Mouse (Mus musculus) liver, postnatal 0 days (tissue): ENCODE results near the gene Kcne2. TPM values are rescaled to one million over a fixed set of nuclear protein-coding genes. Genes with fewer than 3 reads are reported as not detected.

ENCODE experiments used
- ATAC-seq: fragments of 200-750 bp; cut with Nextera tagmentation; 2 replicates; pipeline ENCODE4 v1.8.0; 2017; ENCODE audit warnings: mild to moderate bottlenecking, moderate library complexity
- DNase-seq: peaks from one replicate; pipeline ENCODE4 v3.0.0-alpha.2; 2016
- H3K27ac ChIP-seq: fragments of 300-500 bp; sonication (generic); 2 replicates; pipeline ENCODE4 v1.5.1; 2014; ENCODE audit warnings: antibody characterized with exemption, moderate library complexity, mild to moderate bottlenecking, low read depth
- H3K27me3 ChIP-seq: fragments of 300-500 bp; sonication (generic); 2 replicates; pipeline ENCODE4 v1.6.1; 2014; ENCODE audit warnings: low read length, control low read depth, mixed read lengths; ENCODE audit not compliant: insufficient read depth
- H3K36me3 ChIP-seq: fragments of 300-500 bp; sonication (generic); replicated peaks from 2 replicates; pipeline ENCODE4 v1.6.1; 2014; ENCODE audit warnings: mild to moderate bottlenecking, control low read depth, low read length, moderate library complexity, mixed read lengths; ENCODE audit not compliant: insufficient read depth
- H3K4me1 ChIP-seq: fragments of 300-500 bp; sonication (generic); 2 replicates; pipeline ENCODE4 v1.6.1; 2014; ENCODE audit warnings: antibody characterized with exemption, mild to moderate bottlenecking, control low read depth; ENCODE audit not compliant: insufficient read depth
- H3K4me2 ChIP-seq: fragments of 300-500 bp; sonication (generic); 2 replicates; pipeline ENCODE4 v1.6.1; 2014; ENCODE audit warnings: low read depth, mild to moderate bottlenecking, low read length, moderate library complexity, mixed read lengths
- H3K4me3 ChIP-seq: fragments of 300-500 bp; sonication (generic); 2 replicates; pipeline ENCODE4 v1.5.1; 2014; ENCODE audit warnings: low read depth, low read length
- H3K9ac ChIP-seq: fragments of 300-500 bp; sonication (generic); replicated peaks from 2 replicates; pipeline ENCODE4 v1.6.1; 2014; ENCODE audit warnings: mild to moderate bottlenecking, moderate library complexity
- H3K9me3 ChIP-seq: fragments of 300-500 bp; sonication (generic); 2 replicates; pipeline ENCODE4 v1.6.1; 2016; ENCODE audit warnings: mild to moderate bottlenecking, control low read depth, low read length, mixed read lengths
- CTCF ChIP-seq: sonication (generic); IDR thresholded peaks from 2 replicates; pipeline ENCODE4 v1.5.1; 2016; ENCODE audit warnings: antibody characterized with exemption, low read depth
- EP300 ChIP-seq: IDR thresholded peaks from 2 replicates; pipeline ENCODE4 v1.6.1; 2016; ENCODE audit warnings: antibody characterized with exemption, low read depth, mild to moderate bottlenecking
- WGBS: fragments of 180-500 bp; shearing (Covaris S2); extraction: QIAGEN DNeasy Blood & Tissue Kit; methylation state at CpG from one replicate; pipeline ENCODE4 v1.1.7; 2014; ENCODE audit not compliant: insufficient replicate concordance; 5-methylcytosine and 5-hydroxymethylcytosine counted together
- polyA plus RNA-seq: library from polyadenylated mRNA; unstranded; fragments of >200 nt; fragmentation: Nextera tagmentation; extraction: Ambion mirVana; gene quantifications from 2 replicates; pipeline ENCODE4 v1.2.1, GENCODE M21; 2015

Gene Kcne2
- polyA plus RNA-seq, 1 experiment from 2014 or later, result not detected

GRCm38 (mm10) chr16:92290045-92290444 lies 2.1 kb upstream of the Kcne2 start:
- no peaks in the 10 kb centered on the region for H3K4me1 ChIP-seq
- TF ChIP-seq EP300 (no peak), CTCF (no peak)
- H3K4me2 ChIP-seq, result no peak overlapping the region
- ATAC-seq, result no peak
- no peaks in the 10 kb centered on the region for H3K9me3 ChIP-seq
- H3K9ac ChIP-seq, result no peak overlapping the region
- no peak overlapping the region for H3K27ac ChIP-seq
- H3K36me3 ChIP-seq, result no peaks in the 10 kb centered on the region
- 0 out of 2 replicates have a peak, but pooled peaks cover 4% of the 10 kb centered on the region for H3K27me3 ChIP-seq
- no peak for DNase-seq
- H3K4me3 ChIP-seq, result no peak overlapping the region

DNA sequence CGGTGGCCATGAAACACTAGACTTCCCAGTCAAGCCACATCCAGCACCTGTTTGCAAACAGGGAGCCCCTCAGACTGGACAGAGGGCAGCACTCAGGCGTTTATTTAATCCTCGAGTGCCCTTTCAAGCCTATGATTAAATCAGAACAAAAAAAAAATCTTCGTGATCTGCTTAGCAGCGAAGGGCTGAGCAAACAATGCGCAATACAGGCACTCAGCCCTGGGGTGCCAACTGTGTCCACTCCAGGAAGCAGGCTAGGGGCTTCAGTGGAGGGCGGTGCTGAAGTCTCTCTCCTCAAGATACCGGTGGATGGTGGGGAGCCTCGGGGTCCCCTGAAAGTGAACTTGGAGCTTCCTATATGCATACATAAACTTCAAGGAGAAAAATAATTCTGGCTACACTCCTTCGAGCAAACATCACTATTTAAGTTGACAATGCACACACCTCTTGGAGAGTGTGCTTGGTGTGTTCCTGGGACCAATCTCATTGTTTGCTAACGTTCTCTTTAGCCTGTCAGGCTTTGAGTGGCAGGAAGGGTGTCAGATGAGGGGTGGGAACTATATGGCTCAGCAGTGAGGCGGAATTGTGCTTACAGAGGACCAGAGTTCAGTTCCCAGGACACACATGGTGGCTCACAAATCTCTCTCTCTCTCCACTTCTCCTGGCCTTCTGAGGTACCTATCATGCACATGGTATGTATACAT lies 2.2 kb downstream of the Kcne2 start:
- no peaks in the 10 kb centered on the region for H3K36me3 ChIP-seq
- 51% methylated on average over 12 of the region's 12 CpGs for WGBS
- H3K9me3 ChIP-seq, result no peaks in the 10 kb centered on the region
- DNase-seq (no peak), ATAC-seq (no peak)
- TF ChIP-seq CTCF (no peak), EP300 (no peak)
- no peak overlapping the region for H3K4me2 ChIP-seq
- no peak overlapping the region for H3K27ac ChIP-seq
- no peaks in the 10 kb centered on the region for H3K4me1 ChIP-seq
- H3K27me3 ChIP-seq, result 0 out of 2 replicates have a peak, but pooled peaks cover 4% of the 10 kb centered on the region
- no peak overlapping the region for H3K4me3 ChIP-seq
- H3K9ac ChIP-seq, result no peak overlapping the region

- no peak for TF ChIP-seq EP300
- no peak for TF ChIP-seq CTCF
- WGBS, result 55% methylated on average over 2 of the region's 2 CpGs
- Histone ChIP-seq H3K4me1 (no peaks in the 10 kb centered on the region), H3K4me3 (no peak overlapping the region), H3K27me3 (0 out of 2 replicates have a peak, but pooled peaks cover 4% of the 10 kb centered on the region), H3K4me2 (no peak overlapping the region), H3K9ac (no peak overlapping the region), H3K36me3 (no peaks in the 10 kb centered on the region), H3K9me3 (no peaks in the 10 kb centered on the region), H3K27ac (no peak overlapping the region)
- DNase-seq (no peak), ATAC-seq (no peak)
These were observed 3.1 kb downstream of the Kcne2 start for GRCm38 (mm10) chr16:92295328-92295727.

DNA sequence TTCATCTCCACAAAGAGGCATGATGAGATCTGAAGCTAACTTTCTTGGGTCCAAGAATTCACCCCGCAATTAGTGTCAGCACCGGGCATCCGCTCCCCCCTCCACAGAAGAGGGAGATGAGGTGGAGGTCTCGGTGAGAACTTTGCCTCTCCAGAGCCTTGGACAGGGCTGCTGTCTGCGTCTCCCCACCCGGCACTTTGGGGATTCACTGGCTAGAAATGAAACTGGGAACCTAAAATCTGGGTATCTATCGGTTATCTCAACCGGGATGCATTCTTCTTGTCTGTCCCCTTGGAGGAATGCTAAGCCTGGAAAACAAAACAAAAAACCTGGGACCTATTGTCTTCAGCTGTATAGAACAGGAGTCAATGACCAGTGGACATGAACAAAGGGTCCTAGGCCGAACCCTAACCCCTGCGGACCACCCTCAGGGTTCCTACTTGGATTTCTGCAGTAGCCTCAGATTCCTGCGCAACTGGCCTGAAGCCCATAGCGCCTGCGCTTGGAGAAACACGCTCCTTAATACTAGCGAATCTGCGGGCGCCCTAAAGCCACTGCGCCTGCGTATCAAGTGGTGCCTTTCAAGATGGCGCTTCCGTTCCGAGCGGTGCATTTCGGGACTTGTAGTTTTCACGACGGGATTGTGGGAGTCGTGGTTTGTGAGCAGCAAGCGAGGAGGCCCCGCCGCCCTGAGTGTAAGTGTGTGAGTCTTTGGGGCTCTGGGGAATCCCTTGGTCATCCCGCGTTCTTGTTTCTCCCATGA lies 8.6 kb downstream of the Kcne2 start, which contains the start of gene Smim11:
Gene Smim11, plus strand, starts transcription at position 638 of the 763 bp plus-strand sequence.
- Histone ChIP-seq H3K27ac (peak within 1 kb of the TSS; percentile 30; the same call in 1 of the 2 replicates), H3K4me3 (peak within 1 kb of the TSS; percentile 70), H3K4me2 (peak within 1 kb of the TSS; percentile 82), H3K4me1 (peaks cover 17% of the 10 kb centered on the region), H3K9ac (peak within 1 kb of the TSS; percentile 78), H3K27me3 (no peaks in the 10 kb centered on the region), H3K9me3 (no peaks in the 10 kb centered on the region), H3K36me3 (no peaks in the 10 kb centered on the region)
- ATAC-seq, result peak; percentile 94
- DNase-seq, result peak; percentile 95
- 7% methylated on average over 32 of the region's 32 CpGs for WGBS
- TF ChIP-seq CTCF (no peak), EP300 (no peak; the same call in 1 of the 2 replicates)

- peaks cover 17% of the 10 kb centered on the region for H3K4me1 ChIP-seq
- 3% methylated on average over 12 of the region's 12 CpGs for WGBS
- no peaks in the 10 kb centered on the region for H3K9me3 ChIP-seq
- H3K36me3 ChIP-seq, result no peaks in the 10 kb centered on the region; the same call in 1 of the 2 replicates
- no peaks in the 10 kb centered on the region for H3K27me3 ChIP-seq
- DNase-seq (no peak), ATAC-seq (peak; percentile 61)
- no peak for TF ChIP-seq EP300
- no peak for TF ChIP-seq CTCF
- H3K4me2 ChIP-seq, result peak overlapping the region; percentile 82
- peak overlapping the region; percentile 70 for H3K4me3 ChIP-seq
- H3K27ac ChIP-seq, result peak overlapping the region; percentile 30; the same call in 1 of the 2 replicates
- H3K9ac ChIP-seq, result peak overlapping the region; percentile 78
These were observed 9.2 kb downstream of the Kcne2 start for GRCm38 (mm10) chr16:92301412-92301806.

DNA sequence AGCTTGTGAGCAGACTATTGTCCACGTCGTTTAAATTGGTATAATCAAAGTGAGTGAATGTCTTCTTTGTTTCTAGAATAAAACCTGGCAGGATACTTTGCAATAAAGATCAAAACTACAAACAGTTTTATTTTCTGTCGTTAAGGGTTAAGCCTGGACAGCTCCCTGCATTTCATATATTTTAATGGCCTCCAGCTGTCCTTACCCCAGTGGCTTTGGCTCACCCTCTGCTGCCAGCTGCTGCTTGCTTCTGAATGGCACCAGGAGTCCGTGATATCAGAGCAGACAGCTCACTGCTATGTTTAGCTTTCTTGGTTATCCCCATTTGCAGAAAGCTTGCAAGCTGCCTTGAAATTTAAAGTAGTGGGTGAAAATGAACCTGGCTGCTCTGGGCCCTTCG lies 9.8 kb downstream of the Kcne2 start:
- no peak overlapping the region for H3K27ac ChIP-seq
- no peak for ATAC-seq

More for the DNA sequence above, 9.8 kb downstream of the Kcne2 start:
- Histone ChIP-seq H3K4me2 (peak overlapping the region; percentile 82), H3K9ac (peak overlapping the region; percentile 78), H3K9me3 (no peaks in the 10 kb centered on the region), H3K4me3 (peak overlapping the region; percentile 70), H3K36me3 (peaks cover 3% of the 10 kb centered on the region), H3K27me3 (no peaks in the 10 kb centered on the region), H3K4me1 (peaks cover 17% of the 10 kb centered on the region)
- TF ChIP-seq EP300 (no peak), CTCF (no peak)
- DNase-seq, result no peak
- WGBS, result 34% methylated on average over 5 of the region's 5 CpGs
